Mouse (Mus musculus) C2C12 (cell line): Measurements from ENCODE around the gene Taf10.

Experiments used
- CEBPB ChIP-seq: IDR thresholded peaks from one replicate; pipeline ENCODE4 v1.6.1; 2011; ENCODE audit warnings: low read depth, mild to moderate bottlenecking, control low read depth, moderate library complexity
- CTCF ChIP-seq: IDR thresholded peaks from one replicate; pipeline ENCODE4 v1.5.1; 2011; ENCODE audit not compliant: control insufficient read depth, insufficient read depth, insufficient read length
- MAX ChIP-seq: IDR thresholded peaks from one replicate; pipeline ENCODE4 v1.6.1; 2011; ENCODE audit warnings: mild to moderate bottlenecking, control low read depth
- USF1 ChIP-seq: IDR thresholded peaks from one replicate; pipeline ENCODE4 v1.6.1; 2011; ENCODE audit warnings: low read depth, mild to moderate bottlenecking, control low read depth, moderate library complexity

- TF ChIP-seq CTCF (no peak), USF1 (no peak), CEBPB (no peak), MAX (no peak)
These were observed 6.5 kb downstream of the Taf10 start for GRCm38 (mm10) chr7:105737648-105738047.
